Mouse (Mus musculus) cerebellum, adult 11-12 months (tissue): Measurements from ENCODE around the gene Nipa2.
"Not testable (repeated sequence)": the region's sequence is repeated elsewhere in the genome, so short reads cannot be mapped to it uniquely, and the experiment has no call there.

ENCODE experiments used
- DNase-seq: peaks from one replicate; pipeline ENCODE4 v3.0.0; 2022

Nipa2 gene

GRCm38 (mm10) chr7:55928649-55929048 lies 33.6 kb downstream of the Nipa2 start:
- DNase-seq, result no peak

GRCm38 (mm10) chr7:55927262-55927661 lies 35.0 kb downstream of the Nipa2 start:
- DNase-seq, result no peak

GRCm38 (mm10) chr7:55918365-55918764 lies 43.9 kb downstream of the Nipa2 start:
- not testable (repeated sequence) for DNase-seq

GRCm38 (mm10) chr7:55912118-55912517 lies 50.2 kb downstream of the Nipa2 start:
- DNase-seq, result no peak

- no peak for DNase-seq
These were observed 50.9 kb downstream of the Nipa2 start for GRCm38 (mm10) chr7:55911371-55911770.

GRCm38 (mm10) chr7:55910356-55910755 lies 51.9 kb downstream of the Nipa2 start:
- DNase-seq, result no peak

- DNase-seq, result no peak
These were observed 52.8 kb downstream of the Nipa2 start for GRCm38 (mm10) chr7:55909519-55909918.

GRCm38 (mm10) chr7:55905449-55905848 lies 56.8 kb downstream of the Nipa2 start:
- DNase-seq, result no peak

GRCm38 (mm10) chr7:55903766-55904165 lies 58.5 kb downstream of the Nipa2 start:
- DNase-seq, result no peak

- no peak for DNase-seq
These were observed 70.5 kb downstream of the Nipa2 start for GRCm38 (mm10) chr7:55891797-55892196.

- DNase-seq, result no peak
These were observed 71.5 kb downstream of the Nipa2 start for GRCm38 (mm10) chr7:55890731-55891130.

- no peak for DNase-seq
These were observed 72.3 kb downstream of the Nipa2 start for GRCm38 (mm10) chr7:55889996-55890395.

GRCm38 (mm10) chr7:55888603-55889002 lies 73.7 kb downstream of the Nipa2 start:
- no peak for DNase-seq
